Mouse (Mus musculus) intestine, embryonic 16.5 days (tissue): ENCODE results near the gene Gzmb. TPM values are rescaled to one million over a fixed set of nuclear protein-coding genes. Genes with fewer than 3 reads are reported as not detected.
"Not testable (repeated sequence)": the region's sequence is repeated elsewhere in the genome, so short reads cannot be mapped to it uniquely, and the experiment has no call there.

Source experiments
- ATAC-seq: fragments of 200-750 bp; cut with Nextera tagmentation; 2 replicates; pipeline ENCODE4 v1.8.0; 2017; ENCODE audit warnings: moderate TSS enrichment, moderate library complexity
- H3K27ac ChIP-seq: fragments of 300-500 bp; sonication (generic); 2 replicates; pipeline ENCODE4 v1.5.1; 2014; ENCODE audit warnings: mild to moderate bottlenecking, low read length
- H3K27me3 ChIP-seq: fragments of 300-500 bp; sonication (generic); replicated peaks from 2 replicates; pipeline ENCODE4 v1.6.1; 2014; ENCODE audit warnings: low read length, control low read depth, mixed read lengths; ENCODE audit not compliant: control insufficient read depth, insufficient read depth
- H3K36me3 ChIP-seq: fragments of 300-500 bp; sonication (generic); 2 replicates; pipeline ENCODE4 v1.6.1; 2014; ENCODE audit warnings: low read length, control low read depth; ENCODE audit not compliant: control insufficient read depth, insufficient read depth
- H3K4me1 ChIP-seq: fragments of 300-500 bp; sonication (generic); 2 replicates; pipeline ENCODE4 v1.6.1; 2014; ENCODE audit warnings: low read length, control low read depth, mixed read lengths; ENCODE audit not compliant: control insufficient read depth, insufficient read depth
- H3K4me2 ChIP-seq: fragments of 300-500 bp; sonication (generic); 2 replicates; pipeline ENCODE4 v1.6.1; 2014; ENCODE audit warnings: low read depth, low read length, control low read depth
- H3K4me3 ChIP-seq: fragments of 300-500 bp; sonication (generic); 2 replicates; pipeline ENCODE4 v1.5.1; 2014; ENCODE audit warnings: mild to moderate bottlenecking, low read length
- H3K9ac ChIP-seq: fragments of 300-500 bp; sonication (generic); 2 replicates; pipeline ENCODE4 v1.6.1; 2014; ENCODE audit warnings: low read depth, low read length
- H3K9me3 ChIP-seq: fragments of 300-500 bp; sonication (generic); 2 replicates; pipeline ENCODE4 v1.6.1; 2016; ENCODE audit warnings: low read length, control low read depth; ENCODE audit not compliant: control insufficient read depth
- WGBS: fragments of 180-500 bp; shearing (Covaris S2); extraction: QIAGEN DNeasy Blood & Tissue Kit; methylation state at CpG from one replicate; pipeline ENCODE4 v1.1.7; 2014; 5-methylcytosine and 5-hydroxymethylcytosine counted together
- polyA plus RNA-seq: library from polyadenylated mRNA; unstranded; fragments of >200 nt; fragmentation: Nextera tagmentation; extraction: Ambion mirVana; gene quantifications from 2 replicates; pipeline ENCODE4 v1.2.1, GENCODE M21; 2015

Gzmb gene
- polyA plus RNA-seq, 1 experiment from 2014 or later, result 1.3 TPM

DNA sequence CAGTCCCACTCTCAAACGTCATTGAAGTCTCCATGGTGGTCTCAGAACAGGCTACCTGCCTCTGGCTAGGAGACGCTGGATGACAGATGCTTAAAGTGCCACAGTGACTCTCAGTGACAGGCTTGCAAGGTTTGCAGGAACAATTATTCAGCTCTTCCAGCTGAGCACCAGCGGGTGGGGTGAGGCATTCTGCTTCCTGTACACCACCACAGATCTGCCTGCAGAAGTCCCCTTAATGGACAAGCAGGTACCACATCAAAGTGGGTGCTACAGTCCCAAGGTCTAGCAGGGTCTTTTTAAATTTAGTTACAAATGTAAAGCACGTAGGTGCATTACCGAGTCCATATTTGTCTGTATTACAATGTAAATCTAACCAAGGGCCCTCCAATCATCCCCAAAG is 25.7 kb upstream of the Gzmb start:
- Histone ChIP-seq H3K27me3 (no peaks in the 10 kb centered on the region), H3K4me3 (no peak overlapping the region), H3K4me1 (no peaks in the 10 kb centered on the region), H3K27ac (no peak overlapping the region), H3K9me3 (no peaks in the 10 kb centered on the region), H3K36me3 (no peaks in the 10 kb centered on the region), H3K9ac (no peak overlapping the region), H3K4me2 (no peak overlapping the region)
- 79% methylated on average over 5 of the region's 5 CpGs for WGBS
- no peak for ATAC-seq

DNA sequence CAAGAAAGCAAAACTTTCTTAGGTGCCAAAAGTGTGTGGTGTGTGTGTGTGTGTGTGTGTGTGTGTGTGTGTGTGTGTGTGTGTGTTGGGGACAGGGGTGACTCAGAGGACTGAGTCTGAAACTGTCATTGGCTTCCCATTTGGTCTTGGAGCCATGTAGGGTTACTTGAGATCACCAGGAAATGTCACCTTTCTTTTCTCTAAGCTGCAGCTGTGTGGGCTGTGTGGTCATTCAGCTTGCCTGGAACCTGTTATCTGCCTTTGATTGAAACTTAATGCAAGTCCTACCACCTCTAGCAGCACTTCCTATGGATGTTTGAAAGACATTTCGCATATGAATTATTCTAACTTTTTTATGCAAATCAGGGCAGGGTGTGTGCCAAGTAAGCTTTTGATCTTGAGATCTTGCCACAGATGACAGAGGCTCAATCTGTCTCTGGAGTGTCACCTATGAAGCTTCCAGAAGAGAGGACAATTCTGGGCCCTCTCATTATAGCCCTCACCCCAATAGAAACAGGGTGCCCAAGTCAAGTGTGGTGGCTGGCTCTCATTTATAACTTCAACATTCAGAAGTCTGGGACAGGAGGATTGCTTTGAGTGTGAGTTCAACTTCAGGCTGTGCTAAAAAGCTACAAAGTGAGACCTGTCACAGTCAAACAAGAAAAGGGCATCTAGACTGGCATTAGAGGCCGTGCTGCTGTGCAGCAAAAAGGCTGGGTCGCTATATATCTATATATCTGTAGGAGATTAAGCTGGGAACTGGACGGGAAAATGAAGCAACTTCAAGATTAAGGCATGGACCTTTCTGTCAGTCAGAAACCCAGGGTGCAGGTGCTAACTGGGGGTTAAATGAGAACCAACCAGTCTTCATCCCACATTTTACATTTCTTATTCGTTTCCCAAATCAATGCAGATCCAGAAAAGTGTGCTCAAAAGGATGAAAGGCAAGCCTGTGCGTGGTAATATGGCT is 22.6 kb upstream of the Gzmb start:
- Histone ChIP-seq H3K27ac (no peak overlapping the region), H3K4me1 (no peaks in the 10 kb centered on the region), H3K27me3 (no peaks in the 10 kb centered on the region), H3K4me2 (no peak overlapping the region), H3K36me3 (no peaks in the 10 kb centered on the region), H3K9ac (no peak overlapping the region), H3K9me3 (no peaks in the 10 kb centered on the region), H3K4me3 (no peak overlapping the region)
- 83% methylated on average over 6 of the region's 6 CpGs for WGBS
- ATAC-seq, result no peak

DNA sequence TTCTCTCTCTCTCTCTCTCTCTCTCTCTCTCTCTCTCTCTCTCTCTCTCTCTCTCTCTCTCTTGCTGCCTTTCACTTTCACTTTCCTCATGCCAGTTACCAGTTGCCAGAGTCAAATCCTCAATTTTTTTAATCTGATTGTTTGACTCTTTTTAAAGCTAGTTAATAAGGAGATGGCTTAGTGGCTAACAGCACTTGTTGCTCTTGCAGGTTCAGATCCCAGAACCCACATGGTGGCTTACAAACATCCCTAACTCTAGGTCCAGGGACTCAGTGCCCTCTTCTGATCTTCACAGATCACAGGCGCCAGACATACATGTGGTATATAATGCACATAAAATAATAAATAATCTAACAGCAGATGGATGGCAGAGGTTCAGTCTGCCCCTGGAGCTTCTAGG is 21.8 kb upstream of the Gzmb start:
- no peak overlapping the region for H3K4me2 ChIP-seq
- no peaks in the 10 kb centered on the region for H3K9me3 ChIP-seq
- no peak for ATAC-seq
- no peak overlapping the region for H3K27ac ChIP-seq
- H3K27me3 ChIP-seq, result no peaks in the 10 kb centered on the region
- no peaks in the 10 kb centered on the region for H3K4me1 ChIP-seq
- WGBS, result 89% methylated on average over 1 of the region's 1 CpGs
- no peaks in the 10 kb centered on the region for H3K36me3 ChIP-seq
- no peak overlapping the region for H3K4me3 ChIP-seq
- H3K9ac ChIP-seq, result no peak overlapping the region

DNA sequence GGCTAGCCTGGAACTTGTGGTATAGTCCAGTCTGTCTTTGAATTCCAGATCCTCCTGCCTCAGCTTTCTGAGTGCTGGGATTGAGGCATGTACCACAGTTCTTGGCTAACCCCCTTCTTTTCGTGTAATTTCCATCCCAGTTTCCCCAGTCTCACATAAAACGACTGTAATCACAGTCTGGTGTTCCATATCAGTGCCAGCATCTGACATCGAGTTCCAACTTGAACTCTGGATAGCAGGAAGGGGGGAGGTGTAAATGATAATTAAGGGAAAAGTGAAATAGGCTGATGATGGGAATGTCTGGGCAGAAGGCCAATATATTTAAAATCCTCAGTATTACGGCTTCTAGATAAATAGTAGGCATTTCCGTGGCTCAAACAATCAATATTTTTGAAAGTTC is 19.0 kb upstream of the Gzmb start:
- no peak overlapping the region for H3K27ac ChIP-seq
- no peaks in the 10 kb centered on the region for H3K9me3 ChIP-seq
- H3K4me2 ChIP-seq, result no peak overlapping the region
- no peaks in the 10 kb centered on the region for H3K27me3 ChIP-seq
- 50% methylated on average over 5 of the region's 5 CpGs for WGBS
- H3K36me3 ChIP-seq, result no peaks in the 10 kb centered on the region
- H3K4me3 ChIP-seq, result no peak overlapping the region
- no peak for ATAC-seq
- H3K9ac ChIP-seq, result no peak overlapping the region
- H3K4me1 ChIP-seq, result no peaks in the 10 kb centered on the region

DNA sequence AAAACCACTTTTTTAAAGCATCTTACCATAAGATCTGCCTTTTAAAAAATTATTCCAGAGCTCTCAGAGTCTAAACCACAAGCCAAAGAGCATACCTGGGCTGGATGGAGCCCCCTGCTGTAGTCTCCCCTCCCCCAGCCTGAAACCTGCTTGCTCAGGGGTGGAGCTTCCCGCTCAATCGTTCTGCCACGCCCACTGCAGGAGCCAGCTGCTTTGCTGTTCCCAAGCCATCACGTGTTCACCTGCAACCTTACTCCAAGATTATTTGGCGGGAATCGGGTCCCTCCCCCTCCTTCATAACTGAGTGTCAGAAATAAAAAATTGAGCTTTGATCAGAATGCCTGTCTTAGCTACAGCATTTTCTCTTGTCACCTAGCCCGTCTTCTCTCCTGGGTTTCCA is 16.6 kb upstream of the Gzmb start:
- H3K27ac ChIP-seq, H3K36me3 ChIP-seq, H3K9me3 ChIP-seq, H3K4me2 ChIP-seq, H3K27me3 ChIP-seq, ATAC-seq, H3K4me3 ChIP-seq, H3K4me1 ChIP-seq, H3K9ac ChIP-seq: not testable (repeated sequence)
- 51% methylated on average over 7 of the region's 7 CpGs for WGBS

DNA sequence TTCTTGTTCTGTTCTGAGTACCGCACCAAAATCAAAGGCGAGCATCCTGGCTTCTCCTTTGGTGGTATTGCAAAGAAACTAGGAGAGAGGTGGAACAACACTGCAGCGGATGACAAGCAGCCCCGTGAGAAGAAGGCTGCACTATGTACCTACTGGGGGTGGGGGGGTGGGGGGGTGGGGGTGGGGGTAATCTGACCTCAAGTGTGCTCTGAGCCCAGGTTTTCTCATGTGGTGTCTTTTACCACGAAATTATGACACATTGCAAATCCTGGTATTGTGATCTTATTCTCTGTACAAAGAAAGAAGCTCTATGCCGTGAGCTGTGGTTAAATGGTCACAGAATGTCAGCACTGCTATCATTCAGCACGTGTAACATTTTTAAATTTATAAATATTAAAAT is 14.0 kb upstream of the Gzmb start:
- H3K4me2 ChIP-seq, H3K4me3 ChIP-seq, ATAC-seq, H3K9me3 ChIP-seq, H3K27ac ChIP-seq, H3K27me3 ChIP-seq, H3K9ac ChIP-seq, H3K36me3 ChIP-seq, H3K4me1 ChIP-seq: not testable (repeated sequence)
- WGBS, result 79% methylated on average over 7 of the region's 7 CpGs

DNA sequence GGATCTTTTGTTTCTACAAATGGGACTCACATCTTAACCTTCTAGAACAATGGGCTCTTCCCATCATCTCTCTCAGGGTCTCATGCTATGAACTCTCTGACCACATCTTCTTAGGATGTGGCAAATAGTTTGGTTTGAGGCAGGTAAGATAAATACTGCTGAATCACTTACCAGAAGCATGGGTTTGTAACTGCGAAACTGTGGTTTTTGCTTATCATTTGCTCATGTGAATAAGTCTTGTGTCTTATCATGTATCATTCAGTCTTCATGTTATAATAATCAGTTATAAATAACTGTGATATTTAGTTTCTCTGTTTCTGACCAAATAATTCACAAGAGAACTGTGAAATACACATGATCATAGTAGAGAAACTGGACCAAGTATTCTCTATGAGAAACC is 4.0 kb upstream of the Gzmb start:
- Histone ChIP-seq H3K9ac (no peak overlapping the region), H3K4me2 (no peak overlapping the region), H3K4me1 (no peaks in the 10 kb centered on the region), H3K27me3 (no peaks in the 10 kb centered on the region), H3K4me3 (no peak overlapping the region), H3K36me3 (no peaks in the 10 kb centered on the region), H3K27ac (no peak overlapping the region), H3K9me3 (no peaks in the 10 kb centered on the region)
- WGBS, result 91% methylated on average over 1 of the region's 1 CpGs
- ATAC-seq, result no peak

DNA sequence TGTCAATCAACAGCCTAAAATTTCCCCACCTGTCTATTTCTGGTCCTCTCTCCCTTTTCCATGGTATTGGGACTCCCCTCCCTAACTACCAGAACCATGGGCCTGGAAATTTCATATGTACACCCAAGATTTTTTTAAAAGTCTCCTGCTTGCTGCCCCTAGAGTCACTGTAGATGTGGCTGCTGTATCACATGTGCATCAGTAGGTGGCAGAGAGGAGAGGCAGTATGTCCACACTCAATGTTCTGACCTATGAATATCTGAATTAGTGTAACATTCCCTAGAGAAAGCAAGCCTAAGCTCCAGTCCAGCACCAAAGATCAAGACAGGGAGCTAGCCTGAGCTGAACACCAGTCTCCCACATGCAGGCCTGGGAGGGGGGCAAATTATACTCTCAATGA is 21.7 kb downstream of the Gzmb start:
- no peaks in the 10 kb centered on the region for H3K9me3 ChIP-seq
- no peaks in the 10 kb centered on the region for H3K4me1 ChIP-seq
- H3K4me3 ChIP-seq, result no peak overlapping the region
- H3K9ac ChIP-seq, result no peak overlapping the region
- H3K36me3 ChIP-seq, result no peaks in the 10 kb centered on the region
- no peak overlapping the region for H3K27ac ChIP-seq
- no peaks in the 10 kb centered on the region for H3K27me3 ChIP-seq
- no peak overlapping the region for H3K4me2 ChIP-seq
- ATAC-seq, result no peak

DNA sequence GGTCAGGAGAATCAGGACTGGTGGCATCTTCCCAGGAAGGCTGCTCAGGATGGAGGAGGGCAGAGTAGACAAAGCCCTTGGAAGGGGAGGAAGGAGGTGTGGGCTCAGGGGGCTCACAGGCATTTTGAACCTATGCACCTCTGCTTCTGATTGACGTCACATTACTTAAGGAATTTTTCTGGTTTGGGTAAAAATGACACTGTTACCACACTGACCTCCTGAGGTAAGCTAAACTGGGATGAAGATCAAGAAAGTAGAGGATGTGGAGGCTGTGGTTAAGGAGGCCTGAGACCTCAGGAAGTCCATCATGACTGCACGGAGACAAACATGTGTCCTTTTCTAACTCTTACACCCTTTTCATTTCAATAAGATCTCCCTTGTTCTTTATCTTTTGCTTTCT is 27.5 kb downstream of the Gzmb start, which contains the start of gene Gzmc:
Gene Gzmc, minus strand, starts transcription at position 101 of the 400 bp plus-strand sequence.
- Histone ChIP-seq H3K27ac (no peak within 1 kb of the TSS), H3K4me3 (no peak within 1 kb of the TSS), H3K4me1 (no peaks in the 10 kb centered on the region), H3K27me3 (no peaks in the 10 kb centered on the region), H3K9ac (no peak within 1 kb of the TSS), H3K9me3 (no peaks in the 10 kb centered on the region), H3K36me3 (no peaks in the 10 kb centered on the region), H3K4me2 (no peak within 1 kb of the TSS)
- no peak for ATAC-seq
- WGBS, result 71% methylated on average over 2 of the region's 2 CpGs

DNA sequence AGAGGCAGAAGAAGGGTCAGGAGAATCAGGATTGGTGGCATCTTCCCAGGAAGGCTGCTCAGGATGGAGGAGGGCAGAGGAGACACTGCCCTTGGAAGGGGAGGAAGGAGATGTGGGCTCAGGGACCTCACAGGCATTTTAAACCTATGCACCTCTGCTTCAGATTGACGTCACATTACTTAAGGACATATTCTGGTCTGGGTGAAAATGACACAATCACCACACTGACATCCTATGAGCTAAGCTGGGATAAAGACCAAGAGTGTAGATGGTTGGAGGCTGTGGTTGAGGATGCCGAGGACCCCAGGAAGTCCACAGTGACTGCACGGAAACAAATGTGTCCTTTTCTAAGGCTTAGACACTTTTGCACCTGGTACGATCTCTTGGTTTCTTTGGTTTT is 50.7 kb downstream of the Gzmb start, which contains the start of gene Gzmf:
Gene Gzmf, minus strand, starts transcription at position 101 of the 400 bp plus-strand sequence.
- H3K27ac ChIP-seq, result no peak within 1 kb of the TSS
- no peak within 1 kb of the TSS for H3K4me2 ChIP-seq
- H3K9ac ChIP-seq, result no peak within 1 kb of the TSS
- H3K4me1 ChIP-seq, result no peaks in the 10 kb centered on the region
- WGBS, result 91% methylated on average over 4 of the region's 4 CpGs
- H3K36me3 ChIP-seq, result no peaks in the 10 kb centered on the region
- no peaks in the 10 kb centered on the region for H3K27me3 ChIP-seq
- H3K9me3 ChIP-seq, result no peaks in the 10 kb centered on the region
- no peak within 1 kb of the TSS for H3K4me3 ChIP-seq
- no peak for ATAC-seq
